Mouse (Mus musculus) right cerebral cortex, postnatal 36 days (tissue): Measurements from ENCODE around the gene Olfr60.

Experiments used
- DNase-seq, 2 experiments: peaks; one replicate each; pipeline ENCODE4 v3.0.0; 2022; ENCODE audit warnings: low spot score in 2 of 2, mixed read lengths in 1 of 2

Olfr60 gene

DNA sequence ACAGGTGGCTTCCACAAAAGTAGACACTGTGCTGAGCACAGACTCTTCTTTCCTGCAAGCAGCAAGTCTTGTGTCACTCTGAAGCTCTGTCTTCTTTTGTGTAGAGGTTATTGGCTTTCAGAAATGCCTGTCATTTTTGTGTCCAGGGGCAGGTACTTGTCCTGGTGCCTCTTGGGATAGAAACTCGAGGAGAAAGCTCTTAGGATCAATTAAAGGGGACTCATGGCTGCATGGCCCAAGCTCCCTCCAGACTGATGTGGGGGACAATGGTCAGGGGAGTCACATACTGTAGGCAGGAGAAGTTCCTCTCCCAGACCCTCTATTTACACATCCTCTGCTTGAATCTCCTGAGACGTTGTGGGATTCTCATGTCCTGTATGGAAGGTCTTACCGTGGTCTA, at the start of gene Olfr60:
TSS of gene Olfr60 (minus strand) at position 101 of the 400 bp plus-strand sequence.
- DNase-seq: no peak

GRCm38 (mm10) chr7:140402818-140403217, 41.3 kb upstream of the Olfr60 start, which contains the start of gene Olfr531:
TSS of gene Olfr531 (minus strand) at chr7:140402918.
- no peak for DNase-seq

GRCm38 (mm10) chr7:140376911-140377310, 15.4 kb upstream of the Olfr60 start:
- no peak for DNase-seq

DNA sequence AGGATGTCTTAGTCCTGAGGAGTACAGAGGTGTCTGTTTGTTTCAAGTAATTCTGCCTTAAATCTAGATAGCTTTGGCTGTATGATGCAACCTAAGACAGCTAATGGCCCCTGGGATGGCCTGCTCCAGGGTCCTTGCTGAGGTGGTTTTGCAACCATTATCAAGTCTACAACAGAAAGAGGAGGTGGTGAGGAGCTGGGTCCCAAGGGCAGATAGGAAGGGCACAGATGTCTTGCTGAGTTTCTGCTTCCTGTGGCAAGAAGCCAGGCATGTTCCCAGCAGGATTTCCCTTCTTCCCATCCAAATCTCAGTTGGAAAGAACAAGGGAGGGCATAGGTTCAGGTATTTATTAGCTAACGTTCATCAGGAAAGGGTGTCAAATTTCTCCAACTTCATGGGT, 14.8 kb upstream of the Olfr60 start, which contains the start of gene Olfr530:
TSS of gene Olfr530 (minus strand) at position 101 of the 400 bp plus-strand sequence.
- no peak for DNase-seq

- no peak for DNase-seq
Observed at GRCm38 (mm10) chr7:140374300-140374699, 12.8 kb upstream of the Olfr60 start.

DNA sequence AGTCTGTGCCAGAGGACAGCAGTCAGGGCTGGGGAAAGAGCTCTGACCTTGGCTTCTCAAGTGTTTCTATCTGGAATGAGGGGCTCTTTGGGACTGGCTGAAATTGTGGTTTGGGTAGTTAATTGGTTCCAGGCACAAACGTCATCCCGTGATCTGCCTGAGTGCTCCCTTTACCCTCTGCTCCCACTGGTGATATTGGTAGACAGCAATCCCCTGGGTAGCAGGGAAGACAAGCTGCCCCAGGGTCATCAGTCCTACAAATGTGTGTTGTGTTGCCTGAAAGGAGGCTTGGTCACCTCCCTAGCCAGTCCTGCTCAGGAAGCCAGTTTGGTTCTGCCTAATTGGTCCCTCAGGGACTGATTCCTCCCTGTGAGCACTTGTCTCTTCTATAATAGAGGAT, 27.8 kb downstream of the Olfr60 start, which contains the start of gene Olfr527:
TSS of gene Olfr527 (plus strand) at position 301 of the 400 bp plus-strand sequence.
- no peak for DNase-seq

DNA sequence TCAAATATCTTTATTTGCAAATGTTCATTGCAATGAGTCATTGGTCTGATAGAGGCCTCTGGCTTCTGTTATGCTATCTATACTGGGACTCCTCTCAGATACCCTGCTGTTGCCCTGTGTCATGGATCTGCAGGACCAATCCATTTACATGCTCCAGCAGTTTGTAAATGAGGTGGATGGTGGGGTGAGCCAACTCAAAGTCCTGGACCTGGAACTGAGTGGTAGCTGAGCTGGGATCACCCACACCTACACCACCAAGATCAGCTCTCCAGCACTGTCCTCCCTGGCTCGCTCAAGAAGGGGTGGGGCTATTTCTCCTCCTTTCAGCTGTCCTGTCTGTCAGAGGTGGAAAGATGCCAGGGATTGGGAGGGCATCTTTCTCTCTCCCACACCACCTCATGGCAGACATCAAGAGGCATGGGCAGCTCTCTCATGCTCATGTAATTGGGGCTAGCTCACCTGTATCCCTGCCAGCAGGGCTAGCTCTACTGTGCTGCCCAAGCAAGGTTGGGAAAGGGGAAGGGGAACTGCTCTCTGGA, 31.6 kb downstream of the Olfr60 start:
- DNase-seq: no peak

DNA sequence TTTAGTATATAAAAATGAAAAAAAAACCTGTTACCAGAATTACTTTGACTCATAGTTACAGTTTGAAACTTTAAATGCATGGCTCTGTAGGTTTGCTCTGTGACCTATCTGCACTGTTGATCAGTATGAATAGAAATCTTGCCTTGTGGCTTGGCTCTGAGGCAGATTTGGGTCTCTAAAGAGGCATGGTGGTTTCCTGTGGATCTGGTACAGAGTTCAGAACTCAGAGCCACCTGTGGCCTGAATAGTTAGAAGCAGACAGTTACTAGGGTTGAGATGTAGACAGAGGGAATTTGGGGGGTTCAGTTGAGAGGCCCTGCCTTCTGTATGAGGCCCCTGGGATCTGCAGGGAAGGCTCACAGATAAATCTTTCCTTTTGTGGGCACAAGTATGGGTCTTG, 40.3 kb downstream of the Olfr60 start:
- no peak for DNase-seq

- no peak for DNase-seq
Observed at GRCm38 (mm10) chr7:140320558-140320957, 40.9 kb downstream of the Olfr60 start, which contains the start of gene Olfr525. TSS of gene Olfr525 (plus strand) at chr7:140320858.

GRCm38 (mm10) chr7:140319861-140320385, 41.5 kb downstream of the Olfr60 start:
- no peak for DNase-seq

GRCm38 (mm10) chr7:140299416-140299815, 62.1 kb downstream of the Olfr60 start:
- DNase-seq: no peak

DNA sequence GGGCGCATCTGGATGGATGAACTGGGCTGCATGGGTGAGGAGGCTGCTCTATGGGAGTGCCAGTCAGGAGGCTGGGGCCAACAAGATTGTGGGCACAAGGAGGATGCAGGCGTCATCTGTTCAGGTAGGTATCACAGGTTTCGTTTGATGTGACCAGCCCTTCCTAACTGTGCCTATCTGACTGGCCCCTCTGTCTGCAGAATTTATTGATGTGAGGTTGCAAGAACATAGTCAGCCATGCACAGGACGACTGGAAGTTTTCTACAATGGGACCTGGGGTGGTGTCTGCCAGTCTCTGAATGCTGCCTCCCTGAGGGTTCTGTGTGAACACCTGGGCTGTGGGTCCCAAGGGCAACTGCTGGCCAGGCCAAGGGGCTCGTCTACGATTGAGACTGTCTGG, 64.6 kb downstream of the Olfr60 start:
- DNase-seq: no peak

GRCm38 (mm10) chr7:140295746-140296145, 65.7 kb downstream of the Olfr60 start:
- DNase-seq: no peak
